Mouse (Mus musculus) ES-E14 (cell line): ENCODE results near the gene Slc25a41.

Experiments
- HCFC1 ChIP-seq: IDR thresholded peaks from 2 replicates; pipeline ENCODE4 v1.6.1; 2012; ENCODE audit warnings: low read length, inconsistent platforms, borderline replicate concordance; ENCODE audit not compliant: insufficient read depth
- MAFK ChIP-seq: IDR thresholded peaks from 2 replicates; pipeline ENCODE4 v1.6.1; 2014; ENCODE audit warnings: mild to moderate bottlenecking, low read depth, low read length, inconsistent platforms; ENCODE audit not compliant: insufficient read depth
- ZC3H11A ChIP-seq: IDR thresholded peaks from 2 replicates; pipeline ENCODE4 v1.6.1; 2012; ENCODE audit warnings: low read depth, mild to moderate bottlenecking, inconsistent platforms, low read length, borderline replicate concordance

DNA sequence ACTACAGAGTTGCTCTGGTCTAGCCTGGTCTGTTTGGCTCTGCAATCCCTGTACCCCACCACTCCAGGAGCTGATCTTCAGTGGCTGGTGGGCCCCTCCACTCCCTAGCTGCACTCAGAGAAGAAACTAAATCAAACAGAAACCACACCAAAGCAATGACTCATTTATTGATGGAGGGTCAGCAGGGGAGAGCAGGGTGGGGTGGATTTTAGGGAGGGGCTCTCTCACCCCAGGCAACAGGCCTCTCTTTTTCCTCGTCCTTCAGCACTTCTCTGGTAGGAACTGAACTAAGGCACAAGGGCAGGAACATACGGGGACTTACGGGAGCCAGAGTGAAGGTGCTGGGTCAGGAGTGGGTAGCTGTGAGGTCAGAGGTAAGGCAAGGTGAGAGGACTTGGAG, 38.5 kb upstream of the Slc25a41 start:
- TF ChIP-seq MAFK: no peak
- TF ChIP-seq HCFC1: no peak
- TF ChIP-seq ZC3H11A: no peak
